Mouse (Mus musculus) c-Kit-positive CD71-negative TER-119-negative erythroid progenitor cells, embryonic 14.5 days (primary cell): ENCODE results near the gene Mmp17.
"Not testable (repeated sequence)": the region's sequence is repeated elsewhere in the genome, so short reads cannot be mapped to it uniquely, and the experiment has no call there.

Source experiments
- DNase-seq: peaks from one replicate; pipeline ENCODE4 v3.0.0-alpha.2; 2013; ENCODE audit warnings: low read depth

Mmp17 gene

GRCm38 (mm10) chr5:129590915-129591314 is 6.9 kb downstream of the Mmp17 start:
- DNase-seq: no peak

GRCm38 (mm10) chr5:129594116-129595114 is 10.4 kb downstream of the Mmp17 start:
- DNase-seq: peak; percentile 68

- DNase-seq: no peak
These were observed 18.1 kb downstream of the Mmp17 start for GRCm38 (mm10) chr5:129602071-129602487.

- DNase-seq: no peak
These were observed 23.5 kb downstream of the Mmp17 start for GRCm38 (mm10) chr5:129607476-129607875.

GRCm38 (mm10) chr5:129611060-129611459 is 27.1 kb downstream of the Mmp17 start:
- DNase-seq: peak; percentile 53

- not testable (repeated sequence) for DNase-seq
These were observed 36.6 kb downstream of the Mmp17 start for GRCm38 (mm10) chr5:129620600-129620999.

GRCm38 (mm10) chr5:129621361-129621760 is 37.4 kb downstream of the Mmp17 start:
- no peak for DNase-seq

GRCm38 (mm10) chr5:129626099-129626498 is 42.1 kb downstream of the Mmp17 start:
- no peak for DNase-seq

GRCm38 (mm10) chr5:129626586-129626985 is 42.6 kb downstream of the Mmp17 start:
- not testable (repeated sequence) for DNase-seq

- not testable (repeated sequence) for DNase-seq
These were observed 48.6 kb downstream of the Mmp17 start for GRCm38 (mm10) chr5:129632270-129633250.

GRCm38 (mm10) chr5:129650858-129651257 is 66.9 kb downstream of the Mmp17 start:
- DNase-seq: no peak

- DNase-seq: no peak
These were observed 73.0 kb downstream of the Mmp17 start for GRCm38 (mm10) chr5:129657016-129657415.

- no peak for DNase-seq
These were observed 74.0 kb downstream of the Mmp17 start for GRCm38 (mm10) chr5:129657931-129658330.
